Mouse (Mus musculus) E14TG2a.4 (cell line): ENCODE measurements around the gene Epn2.

Experiments
- CTCF ChIP-seq: conservative IDR thresholded peaks from 2 replicates; pipeline ENCODE4 v1.5.1; 2014; ENCODE audit warnings: low read length
- POU5F1 ChIP-seq: IDR thresholded peaks from 2 replicates; pipeline ENCODE4 v1.6.1; 2014; ENCODE audit warnings: low read length, borderline replicate concordance

DNA sequence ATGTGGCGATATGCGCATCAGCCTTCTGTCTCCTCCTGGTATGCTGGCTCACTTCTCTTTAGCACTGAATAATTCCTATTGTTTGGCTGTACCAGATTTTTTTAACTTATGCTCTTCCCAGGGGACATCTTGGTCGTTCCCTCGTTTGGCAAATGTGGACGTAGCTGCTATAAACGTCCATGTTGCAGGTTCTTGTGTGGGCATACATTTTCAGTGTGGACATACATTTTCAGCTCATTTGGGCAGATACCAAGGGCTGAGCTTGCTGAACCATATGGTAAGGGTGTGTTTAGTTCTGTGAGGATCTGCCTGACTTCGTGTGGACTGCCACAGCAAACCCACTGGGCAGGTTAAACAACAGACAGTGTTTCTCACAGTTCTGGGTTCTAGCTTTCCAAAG lies 45.6 kb upstream of the Epn2 start:
- no peak for TF ChIP-seq CTCF
- TF ChIP-seq POU5F1 = no peak
